26 mouse cellular contexts compared by ENCODE assay signal in genomic region chr11:19651929-19652328, GRCm38 (mm10).
DNase-seq lines count a peak whose midpoint lies in the region; ATAC-seq lines count a peak whose summit lies in the region.
"Had no signal": no experiment of that assay in that cellular context is flagged by ENCODE, and none has a peak within 500 bp of the region (broad histone marks: within the 10 kb centered on the region; RNA-seq: fewer than 3 reads in every experiment).

No protein-coding gene starts in this region.

- no peak overlapping the region for H3K9ac ChIP-seq in heart, embryonic 13.5 days
- no peak overlapping the region for H3K9ac ChIP-seq in heart, embryonic 16.5 days (ENCODE audit: low read length)
- no peak overlapping the region for H3K9ac ChIP-seq in midbrain, embryonic 11.5 days (ENCODE audit: low read length)
- H3K9ac ChIP-seq in midbrain, embryonic 16.5 days (ENCODE audit: low read depth, low read length): no peak overlapping the region
- H3K9ac ChIP-seq: embryonic facial prominence, embryonic 13.5 days; forebrain, embryonic 12.5 days; forebrain, embryonic 15.5 days; hindbrain, embryonic 12.5 days; hindbrain, embryonic 15.5 days had no signal

- peaks cover 26% of the 10 kb centered on the region for H3K4me1 ChIP-seq in heart, embryonic 10.5 days
- peaks cover 31% of the 10 kb centered on the region for H3K4me1 ChIP-seq in heart, embryonic 13.5 days
- H3K4me1 ChIP-seq in heart, embryonic 16.5 days (ENCODE audit: control insufficient read depth, insufficient read depth, low read length): peaks cover 14% of the 10 kb centered on the region
- 0 out of 2 replicates have a peak, but pooled peaks cover 2% of the 10 kb centered on the region for H3K4me1 ChIP-seq in midbrain, embryonic 11.5 days (ENCODE audit: control insufficient read depth, insufficient read depth, low read length)
- 0 out of 2 replicates have a peak, but pooled peaks cover 2% of the 10 kb centered on the region for H3K4me1 ChIP-seq in midbrain, embryonic 16.5 days (ENCODE audit: control insufficient read depth, insufficient read depth, low read length)
- H3K4me1 ChIP-seq: embryonic facial prominence, embryonic 10.5 days; embryonic facial prominence, embryonic 13.5 days; forebrain, embryonic 12.5 days; forebrain, embryonic 15.5 days; hindbrain, embryonic 15.5 days had no signal

- no peaks in the 10 kb centered on the region for H3K36me3 ChIP-seq in heart, embryonic 10.5 days
- H3K36me3 ChIP-seq in heart, embryonic 13.5 days: no peaks in the 10 kb centered on the region
- no peaks in the 10 kb centered on the region for H3K36me3 ChIP-seq in heart, embryonic 16.5 days (ENCODE audit: control insufficient read depth, insufficient read depth)
- no peaks in the 10 kb centered on the region for H3K36me3 ChIP-seq in midbrain, embryonic 11.5 days (ENCODE audit: control insufficient read depth, insufficient read depth, low read length)
- no peaks in the 10 kb centered on the region for H3K36me3 ChIP-seq in midbrain, embryonic 16.5 days (ENCODE audit: control insufficient read depth, insufficient read depth, low read length)
- H3K36me3 ChIP-seq: embryonic facial prominence, embryonic 10.5 days; embryonic facial prominence, embryonic 13.5 days; forebrain, embryonic 12.5 days; forebrain, embryonic 15.5 days; hindbrain, embryonic 12.5 days; hindbrain, embryonic 15.5 days had no signal

- H3K27me3 ChIP-seq in heart, embryonic 10.5 days (ENCODE audit: insufficient read depth, poor library complexity, severe bottlenecking): no peaks in the 10 kb centered on the region
- H3K27me3 ChIP-seq in heart, embryonic 13.5 days (replicated peaks): no peaks in the 10 kb centered on the region
- H3K27me3 ChIP-seq in heart, embryonic 16.5 days (ENCODE audit: control insufficient read depth, insufficient read depth, low read length): no peaks in the 10 kb centered on the region
- H3K27me3 ChIP-seq in midbrain, embryonic 11.5 days (ENCODE audit: control insufficient read depth, insufficient read depth, low read length): no peaks in the 10 kb centered on the region
- no peaks in the 10 kb centered on the region for H3K27me3 ChIP-seq in midbrain, embryonic 16.5 days (ENCODE audit: control insufficient read depth, insufficient read depth, low read depth, low read length)
- H3K27me3 ChIP-seq: embryonic facial prominence, embryonic 13.5 days; forebrain, embryonic 12.5 days; forebrain, embryonic 15.5 days; hindbrain, embryonic 12.5 days; hindbrain, embryonic 15.5 days had no signal

- intact Hi-C loops in heart, postnatal 36 days (cut with DNase I): no loop called here
- intact Hi-C loops in heart, postnatal 14 days (cut with DNase I): no loop called here

- ATAC-seq in heart, embryonic 13.5 days (ENCODE audit: extremely low read depth, insufficient number of reproducible peaks, low FRiP score, low TSS enrichment): no peak
- ATAC-seq in heart, embryonic 16.5 days (replicated peaks; ENCODE audit: extremely low read depth, insufficient read depth, low FRiP score): peak; percentile 47
- ATAC-seq in midbrain, embryonic 11.5 days (ENCODE audit: low FRiP score): no peak
- no peak for ATAC-seq in midbrain, embryonic 16.5 days
- ATAC-seq: activated CD4-positive, CD25-positive, alpha-beta regulatory T cell, adult 4 months; forebrain, embryonic 15.5 days; intestine, postnatal 0 days had no signal

- H3K27ac ChIP-seq in heart, embryonic 10.5 days: 0 out of 2 replicates have a peak overlapping the region, but pooled peaks have one; percentile 6
- H3K27ac ChIP-seq in heart, embryonic 13.5 days (replicated peaks): peak overlapping the region; percentile 44
- no peak overlapping the region for H3K27ac ChIP-seq in heart, embryonic 16.5 days (ENCODE audit: low read length)
- H3K27ac ChIP-seq in midbrain, embryonic 11.5 days (ENCODE audit: low read depth, low read length): no peak overlapping the region
- no peak overlapping the region for H3K27ac ChIP-seq in midbrain, embryonic 16.5 days (ENCODE audit: low read length)
- H3K27ac ChIP-seq: embryonic facial prominence, embryonic 10.5 days; embryonic facial prominence, embryonic 13.5 days; forebrain, embryonic 12.5 days; forebrain, embryonic 15.5 days; heart, adult 2 months; hindbrain, embryonic 12.5 days; hindbrain, embryonic 15.5 days had no signal

- H3K4me2 ChIP-seq in heart, embryonic 13.5 days: no peak overlapping the region; the same call in 1 of the 2 replicates
- H3K4me2 ChIP-seq in heart, embryonic 16.5 days (ENCODE audit: low read depth, low read length): no peak overlapping the region
- H3K4me2 ChIP-seq in midbrain, embryonic 11.5 days: no peak overlapping the region
- H3K4me2 ChIP-seq in midbrain, embryonic 16.5 days (ENCODE audit: low read length): no peak overlapping the region
- H3K4me2 ChIP-seq: embryonic facial prominence, embryonic 13.5 days; forebrain, embryonic 12.5 days; forebrain, embryonic 15.5 days; hindbrain, embryonic 12.5 days; hindbrain, embryonic 15.5 days had no signal

- 37% methylated on average over 7 of the region's 7 CpGs for WGBS in heart, embryonic 10.5 days
- WGBS in heart, embryonic 13.5 days: 25% methylated on average over 7 of the region's 7 CpGs
- 40% methylated on average over 7 of the region's 7 CpGs for WGBS in heart, embryonic 16.5 days
- 93% methylated on average over 7 of the region's 7 CpGs for WGBS in midbrain, embryonic 11.5 days
- 96% methylated on average over 7 of the region's 7 CpGs for WGBS in midbrain, embryonic 16.5 days

- no peaks in the 10 kb centered on the region for H3K9me3 ChIP-seq in heart, embryonic 10.5 days
- H3K9me3 ChIP-seq in heart, embryonic 13.5 days: no peaks in the 10 kb centered on the region
- H3K9me3 ChIP-seq in heart, embryonic 16.5 days (replicated peaks; ENCODE audit: control insufficient read depth, low read length): no peaks in the 10 kb centered on the region
- H3K9me3 ChIP-seq in midbrain, embryonic 11.5 days (ENCODE audit: control insufficient read depth, low read length): no peaks in the 10 kb centered on the region
- H3K9me3 ChIP-seq in midbrain, embryonic 16.5 days (replicated peaks; ENCODE audit: control insufficient read depth, low read length, poor library complexity, severe bottlenecking): no peaks in the 10 kb centered on the region
- H3K9me3 ChIP-seq: embryonic facial prominence, embryonic 10.5 days; embryonic facial prominence, embryonic 13.5 days; forebrain, embryonic 12.5 days; forebrain, embryonic 15.5 days; hindbrain, embryonic 12.5 days; hindbrain, embryonic 15.5 days had no signal

- H3K4me3 ChIP-seq in heart, embryonic 10.5 days: peak overlapping the region; percentile 24
- no peak overlapping the region for H3K4me3 ChIP-seq in heart, embryonic 13.5 days
- no peak overlapping the region for H3K4me3 ChIP-seq in heart, embryonic 16.5 days (ENCODE audit: low read length)
- H3K4me3 ChIP-seq in midbrain, embryonic 11.5 days (ENCODE audit: low read depth, low read length): no peak overlapping the region
- H3K4me3 ChIP-seq in midbrain, embryonic 16.5 days (ENCODE audit: low read depth, low read length): no peak overlapping the region
- H3K4me3 ChIP-seq: embryonic facial prominence, embryonic 10.5 days; embryonic facial prominence, embryonic 13.5 days; erythroblast, embryonic 14.5 days; forebrain, embryonic 12.5 days; forebrain, embryonic 15.5 days; heart, adult 2 months; hindbrain, embryonic 12.5 days; hindbrain, embryonic 15.5 days had no signal

- DNase-seq in heart, embryonic 10.5 days (ENCODE audit: low spot score): peak; percentile 80
- no peak for DNase-seq in heart, postnatal 36 days
- DNase-seq in heart, postnatal 14 days: no peak
- no peak for DNase-seq in heart, adult 8-10 months (ENCODE audit: low spot score)
- peak; percentile 35 for DNase-seq in midbrain, embryonic 11.5 days (ENCODE audit: low spot score, missing footprints)
- DNase-seq: adrenal gland, adult 8-10 months; adrenal gland, postnatal 25 days; cerebellum, adult 11-12 months; cerebellum, adult 8-10 months; cerebellum, postnatal 10 days; cerebellum, postnatal 36 days; embryo, embryonic 11 days; gastrocnemius, postnatal 25 days; heart, adult 2 months had no signal

Comparison
In these comparisons a context has a peak if more than half of its experiments do, and no peak if none do; other contexts are left out.
1. DNase-seq: peak in heart, embryonic 10.5 days (single experiment) and midbrain, embryonic 11.5 days (single experiment); none in heart, postnatal 36 days (0 of 2), heart, postnatal 14 days (0 of 2) and heart, adult 8-10 months (single experiment).
2. H3K27ac ChIP-seq: peak in heart, embryonic 10.5 days (single experiment) and heart, embryonic 13.5 days (single experiment); none in heart, embryonic 16.5 days (single experiment), midbrain, embryonic 11.5 days (single experiment) and midbrain, embryonic 16.5 days (single experiment).